Mouse (Mus musculus): Measurements from ENCODE around the gene Flywch2.
"Not testable (repeated sequence)": the region's sequence is repeated elsewhere in the genome, so short reads cannot be mapped to it uniquely, and the experiment has no call there.

The Flywch2 gene

GRCm38 (mm10) chr17:23790269-23791078 lies 4.6 kb upstream of the Flywch2 start, which contains the start of gene Srrm2:
Gene Srrm2 (plus strand): TSS chr17:23790532.
- DNase-seq (ENCODE audit: low spot score in 2 of 2) = peak; percentile 34 to 44

- no peak for DNase-seq (ENCODE audit: low spot score in 2 of 2)
Measured at GRCm38 (mm10) chr17:23789749-23790268, 3.9 kb upstream of the Flywch2 start.

- no peak for DNase-seq (ENCODE audit: low spot score in 2 of 2)
Measured at GRCm38 (mm10) chr17:23788973-23789372, 3.1 kb upstream of the Flywch2 start.

GRCm38 (mm10) chr17:23786510-23786931 lies 640 bp upstream of the Flywch2 start:
- DNase-seq (ENCODE audit: low spot score in 2 of 2) = peak in 1 of 2 experiments; percentile 20

GRCm38 (mm10) chr17:23783352-23783751 lies 2.5 kb downstream of the Flywch2 start:
- no peak for DNase-seq (ENCODE audit: low spot score in 2 of 2)

- DNase-seq (ENCODE audit: low spot score in 2 of 2) = no peak
Measured at GRCm38 (mm10) chr17:23778447-23778846, 7.4 kb downstream of the Flywch2 start.

- DNase-seq (ENCODE audit: low spot score in 2 of 2) = no peak
Measured at GRCm38 (mm10) chr17:23777141-23777540, 8.7 kb downstream of the Flywch2 start.

- DNase-seq (ENCODE audit: low spot score in 2 of 2) = no peak
Measured at GRCm38 (mm10) chr17:23776216-23776615, 9.7 kb downstream of the Flywch2 start.

- DNase-seq (ENCODE audit: low spot score in 2 of 2) = peak; percentile 59 to 77
Measured at GRCm38 (mm10) chr17:23774090-23774489, 11.8 kb downstream of the Flywch2 start.

- DNase-seq (ENCODE audit: low spot score in 2 of 2) = no peak
Measured at GRCm38 (mm10) chr17:23773676-23774075, 12.2 kb downstream of the Flywch2 start.

- DNase-seq (ENCODE audit: low spot score in 2 of 2) = not testable (repeated sequence)
Measured at GRCm38 (mm10) chr17:23772219-23772556, 13.7 kb downstream of the Flywch2 start.

GRCm38 (mm10) chr17:23771284-23772218 lies 14.3 kb downstream of the Flywch2 start, which contains the start of gene Flywch1:
Gene Flywch1 (minus strand): TSS chr17:23771602.
- peak; percentile 98 to 99 for DNase-seq (ENCODE audit: low spot score in 2 of 2)

GRCm38 (mm10) chr17:23770896-23771283 lies 15.0 kb downstream of the Flywch2 start:
- no peak for DNase-seq (ENCODE audit: low spot score in 2 of 2)

GRCm38 (mm10) chr17:23770493-23770892 lies 15.4 kb downstream of the Flywch2 start:
- DNase-seq (ENCODE audit: low spot score in 2 of 2) = no peak

- no peak for DNase-seq (ENCODE audit: low spot score in 2 of 2)
Measured at GRCm38 (mm10) chr17:23762976-23763375, 22.9 kb downstream of the Flywch2 start.

GRCm38 (mm10) chr17:23761155-23761554 lies 24.7 kb downstream of the Flywch2 start:
- DNase-seq (ENCODE audit: low spot score in 2 of 2) = no peak

- no peak for DNase-seq (ENCODE audit: low spot score in 2 of 2)
Measured at GRCm38 (mm10) chr17:23760231-23760630, 25.6 kb downstream of the Flywch2 start.

- no peak for DNase-seq (ENCODE audit: low spot score in 2 of 2)
Measured at GRCm38 (mm10) chr17:23758801-23759200, 27.1 kb downstream of the Flywch2 start.

GRCm38 (mm10) chr17:23757581-23757980 lies 28.3 kb downstream of the Flywch2 start:
- no peak for DNase-seq (ENCODE audit: low spot score in 2 of 2)

- DNase-seq (ENCODE audit: low spot score in 2 of 2) = no peak
Measured at GRCm38 (mm10) chr17:23755689-23756088, 30.2 kb downstream of the Flywch2 start.

GRCm38 (mm10) chr17:23749400-23750191 lies 36.3 kb downstream of the Flywch2 start:
- no peak for DNase-seq (ENCODE audit: low spot score in 2 of 2)

Data from frontal cortex, postnatal 14 days (tissue).